Mouse (Mus musculus) midbrain, embryonic 13.5 days (tissue): ENCODE measurements around the gene Pde9a. TPM values are rescaled to one million over a fixed set of nuclear protein-coding genes. Genes with fewer than 3 reads are reported as not detected.
A peak's percentile ranks its signal among the peaks of the same experiment; 100 is the strongest.

Experiments
- ATAC-seq: fragments of 200-750 bp; cut with Nextera tagmentation; 2 replicates; pipeline ENCODE4 v1.8.0; 2017; ENCODE audit warnings: mild to moderate bottlenecking, moderate TSS enrichment, moderate library complexity
- H3K27ac ChIP-seq: fragments of 300-500 bp; sonication (generic); 2 replicates; pipeline ENCODE4 v1.5.1; 2015; ENCODE audit warnings: inconsistent platforms, mild to moderate bottlenecking, moderate library complexity
- H3K27me3 ChIP-seq: fragments of 300-500 bp; sonication (generic); 2 replicates; pipeline ENCODE4 v1.6.1; 2015; ENCODE audit warnings: mild to moderate bottlenecking, inconsistent platforms
- H3K36me3 ChIP-seq: fragments of 300-500 bp; sonication (generic); 2 replicates; pipeline ENCODE4 v1.6.1; 2015; ENCODE audit warnings: mild to moderate bottlenecking, inconsistent platforms
- H3K4me1 ChIP-seq: fragments of 300-500 bp; sonication (generic); replicated peaks from 2 replicates; pipeline ENCODE4 v1.6.1; 2015; ENCODE audit warnings: inconsistent platforms
- H3K4me2 ChIP-seq: fragments of 300-500 bp; sonication (generic); replicated peaks from 2 replicates; pipeline ENCODE4 v1.6.1; 2015; ENCODE audit warnings: moderate library complexity, mild to moderate bottlenecking, inconsistent platforms
- H3K4me3 ChIP-seq: fragments of 300-500 bp; sonication (generic); replicated peaks from 2 replicates; pipeline ENCODE4 v1.5.1; 2015; ENCODE audit warnings: mild to moderate bottlenecking, inconsistent platforms
- H3K9ac ChIP-seq: fragments of 300-500 bp; sonication (generic); replicated peaks from 2 replicates; pipeline ENCODE4 v1.6.1; 2015; ENCODE audit warnings: mild to moderate bottlenecking, inconsistent platforms
- H3K9me3 ChIP-seq: fragments of 300-500 bp; sonication (generic); 2 replicates; pipeline ENCODE4 v1.6.1; 2016; ENCODE audit warnings: mild to moderate bottlenecking, inconsistent platforms
- WGBS: fragments of 180-500 bp; shearing (Covaris S2); methylation state at CpG from one replicate; pipeline ENCODE4 v1.1.7; 2015; 5-methylcytosine and 5-hydroxymethylcytosine counted together
- polyA plus RNA-seq: library from polyadenylated mRNA; unstranded; fragments of >200 nt; fragmentation: Nextera tagmentation; extraction: Ambion mirVana; gene quantifications from 2 replicates; pipeline ENCODE4 v1.2.1, GENCODE M21; 2015

Pde9a gene
- polyA plus RNA-seq, 1 experiment from 2014 or later: 42.0 TPM

- no peak overlapping the region for H3K4me3 ChIP-seq
- no peak for ATAC-seq
- 51% methylated on average over 5 of the region's 5 CpGs for WGBS
These were observed 119.0 kb downstream of the Pde9a start for GRCm38 (mm10) chr17:31505013-31505412.

DNA sequence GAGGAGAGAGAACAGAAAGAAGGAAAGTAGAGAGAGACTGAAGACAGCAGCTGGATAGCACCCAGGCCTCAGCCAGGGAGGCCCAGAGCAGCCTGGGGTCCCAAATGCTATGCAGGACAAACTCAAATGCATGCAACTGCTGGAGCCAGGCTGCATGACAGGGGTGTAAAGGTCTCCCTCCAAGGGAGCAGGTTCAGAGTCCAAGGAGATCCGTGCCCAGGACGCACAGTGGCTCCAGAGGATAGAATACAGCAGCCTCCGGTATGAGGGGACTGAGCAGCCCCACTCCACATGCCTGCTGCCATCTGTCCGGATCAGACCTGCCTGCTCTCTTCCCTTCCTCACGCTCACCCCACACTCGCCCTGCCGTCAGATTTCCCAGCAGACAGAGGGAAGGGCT lies 120.3 kb downstream of the Pde9a start:
- ATAC-seq: no peak
- Histone ChIP-seq H3K4me1 (peaks cover 3% of the 10 kb centered on the region), H3K4me3 (no peak overlapping the region), H3K9ac (no peak overlapping the region), H3K4me2 (no peak overlapping the region), H3K27ac (no peak overlapping the region), H3K27me3 (no peaks in the 10 kb centered on the region), H3K9me3 (no peaks in the 10 kb centered on the region), H3K36me3 (peaks cover 82% of the 10 kb centered on the region)
- 92% methylated on average over 7 of the region's 7 CpGs for WGBS

More at GRCm38 (mm10) chr17:31505013-31505412, 119.0 kb downstream of the Pde9a start:
- Histone ChIP-seq H3K9me3 (no peaks in the 10 kb centered on the region), H3K4me1 (no peaks in the 10 kb centered on the region), H3K9ac (0 out of 2 replicates have a peak overlapping the region, but pooled peaks have one; percentile 32), H3K27ac (no peak overlapping the region), H3K4me2 (no peak overlapping the region), H3K36me3 (peaks cover 92% of the 10 kb centered on the region), H3K27me3 (no peaks in the 10 kb centered on the region)

DNA sequence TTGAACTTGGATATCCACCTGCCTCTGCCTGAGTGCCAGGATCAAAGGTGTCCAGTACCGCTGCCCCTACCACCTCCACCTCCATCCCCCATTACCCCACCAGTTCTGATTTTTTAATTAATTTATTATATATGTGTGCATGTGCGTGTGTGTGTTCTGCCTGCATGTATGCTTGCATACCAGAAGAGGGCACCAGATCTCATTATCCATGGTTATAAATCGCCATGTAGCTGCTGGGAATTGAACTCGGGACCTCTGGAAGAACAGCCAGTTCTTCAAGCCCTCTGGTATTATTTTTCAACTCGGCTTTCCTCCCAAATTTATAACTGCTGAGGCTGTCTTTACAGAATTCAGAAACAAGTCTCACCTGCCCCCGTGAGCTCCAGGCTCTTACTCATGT lies 124.9 kb downstream of the Pde9a start:
- H3K9me3 ChIP-seq: no peaks in the 10 kb centered on the region
- H3K4me2 ChIP-seq: peak overlapping the region; percentile 86
- H3K4me1 ChIP-seq: peaks cover 15% of the 10 kb centered on the region
- H3K27me3 ChIP-seq: no peaks in the 10 kb centered on the region
- H3K27ac ChIP-seq: no peak overlapping the region
- no peak overlapping the region for H3K9ac ChIP-seq
- 96% methylated on average over 6 of the region's 6 CpGs for whole genome bisulfite sequencing
- ATAC-seq: no peak
- peaks cover 38% of the 10 kb centered on the region for H3K36me3 ChIP-seq
- peak overlapping the region; percentile 83 for H3K4me3 ChIP-seq

- Histone ChIP-seq H3K27ac (peak overlapping the region; percentile 86), H3K4me1 (peaks cover 15% of the 10 kb centered on the region), H3K9ac (peak overlapping the region; percentile 71), H3K27me3 (no peaks in the 10 kb centered on the region), H3K36me3 (peaks cover 30% of the 10 kb centered on the region), H3K4me2 (peak overlapping the region; percentile 86), H3K4me3 (peak overlapping the region; percentile 83), H3K9me3 (no peaks in the 10 kb centered on the region)
- WGBS: under 1% methylated on average over 56 of the region's 56 CpGs
- peak; percentile 98 for ATAC-seq
These were observed 125.9 kb downstream of the Pde9a start for GRCm38 (mm10) chr17:31511792-31512495.

GRCm38 (mm10) chr17:31512593-31512992 lies 126.6 kb downstream of the Pde9a start:
- peaks cover 15% of the 10 kb centered on the region for H3K4me1 ChIP-seq
- H3K36me3 ChIP-seq: peaks cover 23% of the 10 kb centered on the region
- peak overlapping the region; percentile 83 for H3K4me3 ChIP-seq
- peak overlapping the region; percentile 86 for H3K27ac ChIP-seq
- no peaks in the 10 kb centered on the region for H3K27me3 ChIP-seq
- WGBS: 24% methylated on average over 6 of the region's 6 CpGs
- H3K9me3 ChIP-seq: no peaks in the 10 kb centered on the region
- no peak for ATAC-seq
- peak overlapping the region; percentile 86 for H3K4me2 ChIP-seq
- H3K9ac ChIP-seq: peak overlapping the region; percentile 71

DNA sequence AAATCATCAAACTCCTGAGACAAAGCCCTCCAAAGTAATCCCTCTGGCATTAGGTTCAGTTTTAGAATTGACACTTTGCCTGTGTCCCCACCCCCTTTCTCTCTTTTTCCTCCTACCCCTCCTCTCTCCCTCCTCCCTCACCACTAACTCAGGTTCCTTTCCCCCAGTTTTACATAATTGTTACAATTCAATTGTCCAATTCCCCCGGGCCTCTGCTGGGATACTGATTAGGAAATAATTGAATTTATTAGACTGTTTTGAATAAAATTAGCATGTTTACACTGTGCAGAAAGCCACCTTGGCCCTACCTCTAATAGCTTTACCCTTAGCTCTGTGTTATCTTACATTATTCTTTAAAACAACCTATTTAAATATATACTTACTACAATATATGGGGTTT lies 128.7 kb downstream of the Pde9a start:
- no peaks in the 10 kb centered on the region for H3K9me3 ChIP-seq
- no peak overlapping the region for H3K27ac ChIP-seq
- no peaks in the 10 kb centered on the region for H3K27me3 ChIP-seq
- H3K4me1 ChIP-seq: peaks cover 22% of the 10 kb centered on the region
- no peak overlapping the region for H3K9ac ChIP-seq
- H3K4me2 ChIP-seq: no peak overlapping the region
- no peak overlapping the region for H3K4me3 ChIP-seq
- peaks cover 3% of the 10 kb centered on the region for H3K36me3 ChIP-seq
- 48% methylated on average over 1 of the region's 1 CpGs for WGBS
- no peak for ATAC-seq

DNA sequence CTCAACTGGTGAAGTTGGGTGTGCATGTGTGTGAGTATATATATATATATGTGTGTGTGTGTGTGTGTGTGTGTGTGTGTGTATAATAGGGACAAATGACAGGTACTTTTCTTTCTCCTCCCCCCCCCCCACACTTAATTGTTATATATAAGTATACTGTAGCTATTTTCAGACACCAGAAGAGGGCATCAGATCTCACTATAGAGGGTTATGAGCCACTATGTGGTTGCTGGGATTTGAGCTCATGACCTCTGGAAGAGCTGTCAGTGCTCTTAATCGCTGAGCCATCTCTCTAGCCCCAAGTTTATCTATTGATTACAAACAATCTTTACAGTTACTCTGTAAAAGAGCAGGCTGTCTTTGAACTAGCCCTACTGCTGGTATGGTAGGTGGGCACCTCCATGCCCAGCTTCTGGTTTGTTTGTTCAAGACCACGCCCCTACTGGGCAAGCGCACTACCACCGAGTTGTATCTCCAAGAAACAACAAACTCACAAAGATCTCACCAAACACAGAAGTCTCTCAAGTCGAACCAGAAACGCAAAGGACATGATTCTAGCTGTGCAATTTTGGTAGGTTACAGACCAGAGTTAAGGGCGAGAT lies 133.4 kb downstream of the Pde9a start:
- peak; percentile 67 for ATAC-seq
- WGBS: 1% methylated on average over 7 of the region's 7 CpGs
- peaks cover 12% of the 10 kb centered on the region for H3K36me3 ChIP-seq
- H3K4me1 ChIP-seq: peaks cover 35% of the 10 kb centered on the region
- H3K4me2 ChIP-seq: peak overlapping the region; percentile 74
- no peak overlapping the region for H3K9ac ChIP-seq
- no peaks in the 10 kb centered on the region for H3K27me3 ChIP-seq
- H3K27ac ChIP-seq: no peak overlapping the region; the same call in 1 of the 2 replicates
- H3K9me3 ChIP-seq: no peaks in the 10 kb centered on the region
- peak overlapping the region; percentile 79 for H3K4me3 ChIP-seq

GRCm38 (mm10) chr17:31519946-31520838 lies 134.2 kb downstream of the Pde9a start, which contains the start of the genes Wdr4 and Ndufv3:
TSS of gene Wdr4 (minus strand) at chr17:31519980.
TSS of gene Ndufv3 (plus strand) at chr17:31520115.
- WGBS: under 1% methylated on average over 45 of the region's 45 CpGs
- ATAC-seq: peak; percentile 95
- H3K9me3 ChIP-seq: no peaks in the 10 kb centered on the region

DNA sequence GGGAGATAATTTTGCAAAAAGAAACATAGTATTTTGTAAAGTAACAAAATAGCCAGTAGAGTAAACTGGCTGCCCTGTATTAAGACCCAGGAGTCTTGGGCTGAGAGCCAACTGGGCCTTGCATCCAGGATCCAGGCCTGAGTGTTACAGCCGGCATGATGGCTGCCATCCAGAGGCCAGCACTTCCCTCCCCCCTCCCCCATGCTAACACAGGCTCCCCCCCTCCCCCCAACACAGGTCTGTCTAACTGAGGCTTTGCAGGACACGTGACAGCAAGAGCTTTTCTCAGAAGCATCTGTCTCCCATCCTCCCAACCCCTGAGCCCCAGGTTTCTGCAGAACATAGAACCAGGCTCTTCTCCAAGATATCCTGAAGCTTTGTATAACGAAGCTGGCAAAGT lies 134.9 kb downstream of the Pde9a start:
- H3K4me2 ChIP-seq: peak overlapping the region; percentile 74
- H3K36me3 ChIP-seq: peaks cover 18% of the 10 kb centered on the region
- H3K4me1 ChIP-seq: peaks cover 33% of the 10 kb centered on the region
- WGBS: 21% methylated on average over 3 of the region's 3 CpGs
- no peaks in the 10 kb centered on the region for H3K9me3 ChIP-seq
- peak overlapping the region; percentile 81 for H3K9ac ChIP-seq
- H3K27ac ChIP-seq: peak overlapping the region; percentile 78
- peak overlapping the region; percentile 79 for H3K4me3 ChIP-seq
- no peaks in the 10 kb centered on the region for H3K27me3 ChIP-seq
- no peak for ATAC-seq

More at GRCm38 (mm10) chr17:31519946-31520838, 134.2 kb downstream of the Pde9a start, which contains the start of the genes Wdr4 and Ndufv3:
- H3K9ac ChIP-seq: peak within 1 kb of the TSS; percentile 81
- peak within 1 kb of the TSS; percentile 74 for H3K4me2 ChIP-seq
- H3K4me1 ChIP-seq: peaks cover 33% of the 10 kb centered on the region
- peak within 1 kb of the TSS; percentile 78 for H3K27ac ChIP-seq
- no peaks in the 10 kb centered on the region for H3K27me3 ChIP-seq
- peak within 1 kb of the TSS; percentile 79 for H3K4me3 ChIP-seq
- H3K36me3 ChIP-seq: peaks cover 18% of the 10 kb centered on the region

GRCm38 (mm10) chr17:31521948-31522347 lies 135.9 kb downstream of the Pde9a start:
- H3K9ac ChIP-seq: no peak overlapping the region
- WGBS: 74% methylated on average over 6 of the region's 6 CpGs
- no peaks in the 10 kb centered on the region for H3K27me3 ChIP-seq
- no peak for ATAC-seq
- peaks cover 33% of the 10 kb centered on the region for H3K4me1 ChIP-seq
- H3K4me3 ChIP-seq: no peak overlapping the region
- peaks cover 22% of the 10 kb centered on the region for H3K36me3 ChIP-seq
- H3K27ac ChIP-seq: peak overlapping the region; percentile 53; the same call in 1 of the 2 replicates
- no peaks in the 10 kb centered on the region for H3K9me3 ChIP-seq
- no peak overlapping the region for H3K4me2 ChIP-seq

- H3K4me2 ChIP-seq: no peak overlapping the region
- no peak overlapping the region for H3K27ac ChIP-seq
- 96% methylated on average over 4 of the region's 4 CpGs for WGBS
- H3K9me3 ChIP-seq: no peaks in the 10 kb centered on the region
- H3K4me3 ChIP-seq: no peak overlapping the region
- H3K36me3 ChIP-seq: peaks cover 47% of the 10 kb centered on the region
- H3K27me3 ChIP-seq: no peaks in the 10 kb centered on the region
- H3K4me1 ChIP-seq: peaks cover 30% of the 10 kb centered on the region
- no peak overlapping the region for H3K9ac ChIP-seq
- no peak for ATAC-seq
These were observed 139.1 kb downstream of the Pde9a start for GRCm38 (mm10) chr17:31525114-31525513.
